Comparison of ENCODE assay signal across 20 mouse cellular contexts in the genomic region with DNA sequence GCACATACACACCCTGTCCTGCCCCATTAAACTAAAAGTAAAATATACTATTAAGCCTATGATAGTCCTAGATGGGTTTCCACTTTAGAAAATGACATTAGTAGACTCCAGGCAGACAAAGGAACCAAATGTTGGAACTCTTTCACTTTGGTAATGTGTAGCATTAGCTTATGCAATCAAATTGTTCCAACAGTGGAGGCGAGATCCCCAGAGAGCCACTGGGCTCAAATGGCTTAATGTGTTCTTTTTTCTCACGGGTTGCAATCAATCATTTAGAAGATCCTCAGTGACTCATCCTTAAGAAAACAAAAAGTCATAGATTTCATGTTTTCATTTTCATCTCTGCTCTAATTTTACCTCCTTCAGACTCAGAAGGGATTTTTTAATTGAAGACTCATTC.
A peak's percentile ranks its signal among the peaks of the same experiment; 100 is the strongest.
DNase-seq lines count a peak whose midpoint lies in the region; ATAC-seq and TF ChIP-seq lines count a peak whose summit lies in the region.
"Had no signal": no experiment of that assay in that cellular context is flagged by ENCODE, and none has a peak within 500 bp of the region (broad histone marks: within the 10 kb centered on the region; RNA-seq: fewer than 3 reads in every experiment).

No protein-coding gene starts in this region.

- peak; percentile 16 to 20 for DNase-seq in heart, adult 9 months (ENCODE audit: low spot score in 2 of 2)
- no peak for DNase-seq in stomach, postnatal 0 days (ENCODE audit: low spot score)
- peak; percentile 93 for DNase-seq in gonadal fat pad, adult 2 months (ENCODE audit: low read depth)
- no peak for DNase-seq in midbrain, embryonic 10.5 days (ENCODE audit: low spot score)
- DNase-seq in forebrain, embryonic 11.5 days (ENCODE audit: low spot score): no peak
- DNase-seq in right cerebral cortex, adult 2 months (ENCODE audit: low spot score in 2 of 2): no peak
- DNase-seq: adrenal gland, postnatal 14 days; cerebellum, adult 2 months; gastrocnemius, postnatal 10 days; kidney, adult 2 months; layer of hippocampus, postnatal 36 days had no signal

- TF ChIP-seq EP300 in stomach, postnatal 0 days (optimal IDR thresholded peaks at IDR 0.05): no peak

- H3K27me3 ChIP-seq in heart, embryonic 12.5 days (replicated peaks): no peaks in the 10 kb centered on the region
- no peaks in the 10 kb centered on the region for H3K27me3 ChIP-seq in stomach, embryonic 15.5 days (replicated peaks)
- no peaks in the 10 kb centered on the region for H3K27me3 ChIP-seq in stomach, postnatal 0 days (ENCODE audit: control insufficient read depth, insufficient read depth, low read length)
- no peaks in the 10 kb centered on the region for H3K27me3 ChIP-seq in midbrain, embryonic 10.5 days (ENCODE audit: low read depth, poor library complexity, severe bottlenecking)
- H3K27me3 ChIP-seq in forebrain, embryonic 11.5 days (ENCODE audit: control insufficient read depth, insufficient read depth, low read length): no peaks in the 10 kb centered on the region
- H3K27me3 ChIP-seq: embryonic facial prominence, embryonic 12.5 days; forebrain, embryonic 12.5 days; liver, embryonic 12.5 days; midbrain, embryonic 12.5 days had no signal

- H3K36me3 ChIP-seq in heart, embryonic 12.5 days: no peaks in the 10 kb centered on the region
- no peaks in the 10 kb centered on the region for H3K36me3 ChIP-seq in stomach, embryonic 15.5 days
- no peaks in the 10 kb centered on the region for H3K36me3 ChIP-seq in stomach, postnatal 0 days (ENCODE audit: control insufficient read depth, insufficient read depth, low read length)
- no peaks in the 10 kb centered on the region for H3K36me3 ChIP-seq in midbrain, embryonic 10.5 days
- H3K36me3 ChIP-seq in forebrain, embryonic 11.5 days (ENCODE audit: control insufficient read depth, insufficient read depth, low read length): no peaks in the 10 kb centered on the region
- H3K36me3 ChIP-seq: embryonic facial prominence, embryonic 12.5 days; forebrain, embryonic 12.5 days; G1E; liver, embryonic 12.5 days; midbrain, embryonic 12.5 days had no signal

- H3K9ac ChIP-seq in heart, embryonic 12.5 days: no peak overlapping the region
- H3K9ac ChIP-seq in stomach, embryonic 15.5 days: no peak overlapping the region
- no peak overlapping the region for H3K9ac ChIP-seq in stomach, postnatal 0 days (ENCODE audit: low read length)
- no peak overlapping the region for H3K9ac ChIP-seq in forebrain, embryonic 11.5 days (ENCODE audit: low read length)
- H3K9ac ChIP-seq: embryonic facial prominence, embryonic 12.5 days; forebrain, embryonic 12.5 days; liver, embryonic 12.5 days; midbrain, embryonic 12.5 days had no signal

- no peak for ATAC-seq in heart, embryonic 12.5 days (ENCODE audit: insufficient number of reproducible peaks, low FRiP score)
- no peak for ATAC-seq in stomach, embryonic 15.5 days (ENCODE audit: insufficient read depth, low FRiP score, low read depth)
- no peak for ATAC-seq in stomach, postnatal 0 days (ENCODE audit: low FRiP score, low TSS enrichment)
- no peak for ATAC-seq in forebrain, embryonic 11.5 days (replicated peaks; ENCODE audit: low FRiP score)
- ATAC-seq: CD4-positive, CD25-positive, alpha-beta regulatory T cell, adult 4 months; hindbrain, postnatal 0 days; liver, embryonic 12.5 days had no signal

- H3K9me3 ChIP-seq in heart, embryonic 12.5 days (replicated peaks): no peaks in the 10 kb centered on the region
- H3K9me3 ChIP-seq in stomach, embryonic 15.5 days: no peaks in the 10 kb centered on the region
- H3K9me3 ChIP-seq in stomach, postnatal 0 days (ENCODE audit: control insufficient read depth, low read length): no peaks in the 10 kb centered on the region
- no peaks in the 10 kb centered on the region for H3K9me3 ChIP-seq in midbrain, embryonic 10.5 days (replicated peaks)
- H3K9me3 ChIP-seq in forebrain, embryonic 11.5 days (ENCODE audit: control insufficient read depth, low read length): no peaks in the 10 kb centered on the region
- H3K9me3 ChIP-seq: embryonic facial prominence, embryonic 12.5 days; forebrain, embryonic 12.5 days; G1E; liver, embryonic 12.5 days; midbrain, embryonic 12.5 days had no signal

- peaks cover 11% of the 10 kb centered on the region for H3K4me1 ChIP-seq in heart, embryonic 12.5 days (replicated peaks)
- H3K4me1 ChIP-seq in stomach, embryonic 15.5 days: 0 out of 2 replicates have a peak, but pooled peaks cover 2% of the 10 kb centered on the region
- H3K4me1 ChIP-seq in stomach, postnatal 0 days (replicated peaks; ENCODE audit: control insufficient read depth, insufficient read depth): no peaks in the 10 kb centered on the region
- peaks cover 23% of the 10 kb centered on the region for H3K4me1 ChIP-seq in midbrain, embryonic 10.5 days
- no peaks in the 10 kb centered on the region for H3K4me1 ChIP-seq in forebrain, embryonic 11.5 days (replicated peaks; ENCODE audit: control insufficient read depth, insufficient read depth, low read length)
- H3K4me1 ChIP-seq: liver, embryonic 12.5 days had no signal

- TF ChIP-seq CTCF in stomach, postnatal 0 days (IDR thresholded peaks at IDR 0.05; ENCODE audit: low read depth): no peak

- 58% methylated on average over 2 of the region's 2 CpGs for WGBS in heart, embryonic 12.5 days
- 47% methylated on average over 2 of the region's 2 CpGs for WGBS in stomach, embryonic 15.5 days
- 21% methylated on average over 2 of the region's 2 CpGs for WGBS in stomach, postnatal 0 days
- WGBS in midbrain, embryonic 10.5 days: 75% methylated on average over 2 of the region's 2 CpGs
- WGBS in forebrain, embryonic 11.5 days: 70% methylated on average over 2 of the region's 2 CpGs

- no peak overlapping the region for H3K4me2 ChIP-seq in heart, embryonic 12.5 days
- no peak overlapping the region for H3K4me2 ChIP-seq in stomach, embryonic 15.5 days
- H3K4me2 ChIP-seq in stomach, postnatal 0 days (replicated peaks; ENCODE audit: low read depth): no peak overlapping the region
- H3K4me2 ChIP-seq in forebrain, embryonic 11.5 days (ENCODE audit: low read depth, low read length, severe bottlenecking): no peak overlapping the region
- H3K4me2 ChIP-seq: embryonic facial prominence, embryonic 12.5 days; forebrain, embryonic 12.5 days; liver, embryonic 12.5 days; midbrain, embryonic 12.5 days had no signal

- no peak overlapping the region for H3K4me3 ChIP-seq in heart, embryonic 12.5 days
- no peak overlapping the region for H3K4me3 ChIP-seq in stomach, embryonic 15.5 days (replicated peaks)
- H3K4me3 ChIP-seq in stomach, postnatal 0 days (ENCODE audit: low read depth, low read length): no peak overlapping the region
- no peak overlapping the region for H3K4me3 ChIP-seq in midbrain, embryonic 10.5 days
- H3K4me3 ChIP-seq in forebrain, embryonic 11.5 days (ENCODE audit: low read depth, low read length): no peak overlapping the region
- H3K4me3 ChIP-seq: embryonic facial prominence, embryonic 12.5 days; forebrain, embryonic 12.5 days; liver, embryonic 12.5 days; midbrain, embryonic 12.5 days had no signal

- H3K27ac ChIP-seq in heart, embryonic 12.5 days (ENCODE audit: poor library complexity, severe bottlenecking): no peak overlapping the region
- peak overlapping the region; percentile 48; the same call in 1 of the 2 replicates for H3K27ac ChIP-seq in stomach, embryonic 15.5 days
- H3K27ac ChIP-seq in stomach, postnatal 0 days (replicated peaks): no peak overlapping the region
- no peak overlapping the region for H3K27ac ChIP-seq in midbrain, embryonic 10.5 days (replicated peaks)
- no peak overlapping the region for H3K27ac ChIP-seq in forebrain, embryonic 11.5 days (ENCODE audit: low read depth, low read length)
- H3K27ac ChIP-seq: forebrain, embryonic 12.5 days; hindbrain, postnatal 0 days; liver, embryonic 12.5 days; midbrain, embryonic 12.5 days had no signal

Comparison
In these comparisons a context has a peak if more than half of its experiments do, and no peak if none do; other contexts are left out.
1. DNase-seq: peak in heart, adult 9 months (2 of 2) and gonadal fat pad, adult 2 months (single experiment); none in stomach, postnatal 0 days (single experiment), midbrain, embryonic 10.5 days (single experiment), forebrain, embryonic 11.5 days (single experiment) and right cerebral cortex, adult 2 months (0 of 2).